Mouse (Mus musculus) urinary bladder, postnatal 4 days (tissue): Measurements from ENCODE around the gene Phkb.

ENCODE experiments used
- DNase-seq, 2 experiments: peaks; one replicate each; pipeline ENCODE4 v3.0.0; 2021 to 2022; ENCODE audit warnings: low spot score in 2 of 2

The Phkb gene

GRCm38 (mm10) chr8:86087468-86087867, 246.7 kb downstream of the Phkb start:
- DNase-seq = no peak

- no peak for DNase-seq
Observed at GRCm38 (mm10) chr8:86090666-86091065, 249.9 kb downstream of the Phkb start.
